Mouse (Mus musculus): Measurements from ENCODE around the gene Zfp931. TPM values are rescaled to one million over a fixed set of nuclear protein-coding genes. Genes with fewer than 3 reads are reported as not detected.

Zfp931 gene
- total and polyA plus RNA-seq, 2 experiments from 2014 or later = 12.6 to 13.1 TPM

DNA sequence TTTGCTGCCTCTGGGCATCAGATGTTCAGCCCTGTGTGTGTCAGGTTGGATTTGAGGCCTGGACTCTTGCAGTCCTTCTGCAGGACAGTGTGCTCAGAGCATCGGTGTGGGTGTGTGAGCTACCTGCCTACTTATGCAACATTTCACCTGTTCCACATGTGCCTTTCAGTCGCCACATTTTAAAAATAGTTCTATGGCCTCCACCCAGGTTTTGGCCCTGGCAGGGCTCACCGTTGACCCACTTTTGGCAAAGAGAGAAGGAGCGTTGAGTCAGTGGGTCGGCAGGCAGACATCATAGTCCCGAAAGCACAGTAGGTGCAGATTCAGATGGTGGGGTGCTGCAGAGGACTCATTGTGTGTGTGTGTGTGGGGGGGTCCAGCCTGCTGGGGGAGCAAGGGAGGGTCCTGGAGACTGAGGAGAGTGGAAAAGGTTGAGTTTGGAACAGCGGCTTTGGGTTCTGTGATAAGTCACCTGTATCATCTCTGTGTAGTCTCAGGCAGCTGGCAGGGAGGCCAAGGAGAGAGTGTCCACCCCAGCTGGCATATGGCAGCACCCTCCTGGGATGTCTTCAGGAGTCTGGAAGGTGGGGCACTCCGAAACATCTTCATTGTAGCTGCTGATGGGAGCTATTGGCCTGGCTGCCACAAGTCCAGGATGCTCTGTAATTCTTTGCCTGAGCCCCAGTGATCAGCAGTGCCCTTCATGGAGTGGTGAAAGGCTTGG lies 42.5 kb upstream of the Zfp931 start:
- Histone ChIP-seq H3K27ac (ENCODE audit: low read depth, low read length) (no peak overlapping the region), H3K9me3 (ENCODE audit: low read length) (no peaks in the 10 kb centered on the region), H3K36me3 (ENCODE audit: insufficient read depth) (no peaks in the 10 kb centered on the region), H3K4me3 (ENCODE audit: low read depth, low read length) (no peak overlapping the region), H3K9ac (no peak overlapping the region), H3K4me2 (ENCODE audit: low read depth) (no peak overlapping the region), H3K4me1 (ENCODE audit: insufficient read depth) (no peaks in the 10 kb centered on the region), H3K27me3 (ENCODE audit: insufficient read depth, low read length) (peaks cover 6% of the 10 kb centered on the region; the same call in 1 of the 2 replicates)
- TF ChIP-seq CTCF (IDR thresholded peaks at IDR 0.05; ENCODE audit: low read depth) = no peak
- WGBS = 93% methylated on average over 8 of the region's 8 CpGs
- ATAC-seq (no peak), DNase-seq (no peak)

DNA sequence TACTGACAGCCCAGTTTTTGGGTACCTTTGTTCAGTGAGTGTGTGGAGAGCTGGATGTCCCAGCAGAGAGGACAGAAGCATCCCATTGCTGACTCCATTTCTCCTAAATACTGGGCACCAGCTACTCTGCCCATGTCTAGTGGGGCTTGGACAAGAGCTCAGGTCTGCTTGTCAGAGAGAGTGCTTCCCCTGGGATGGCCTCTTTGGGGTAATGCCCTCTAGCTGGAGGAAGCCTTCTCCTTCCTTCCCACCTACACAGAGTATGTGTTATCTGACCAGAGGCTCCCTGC lies 42.0 kb upstream of the Zfp931 start:
- Histone ChIP-seq H3K36me3 (ENCODE audit: insufficient read depth) (no peaks in the 10 kb centered on the region), H3K27me3 (ENCODE audit: insufficient read depth, low read length) (peaks cover 6% of the 10 kb centered on the region; the same call in 1 of the 2 replicates), H3K4me3 (ENCODE audit: low read depth, low read length) (no peak overlapping the region), H3K4me2 (ENCODE audit: low read depth) (no peak overlapping the region), H3K27ac (ENCODE audit: low read depth, low read length) (no peak overlapping the region), H3K9me3 (ENCODE audit: low read length) (no peaks in the 10 kb centered on the region), H3K9ac (no peak overlapping the region), H3K4me1 (ENCODE audit: insufficient read depth) (no peaks in the 10 kb centered on the region)
- ATAC-seq = no peak
- no peak for DNase-seq
- TF ChIP-seq CTCF (IDR thresholded peaks at IDR 0.05; ENCODE audit: low read depth) = no peak

DNA sequence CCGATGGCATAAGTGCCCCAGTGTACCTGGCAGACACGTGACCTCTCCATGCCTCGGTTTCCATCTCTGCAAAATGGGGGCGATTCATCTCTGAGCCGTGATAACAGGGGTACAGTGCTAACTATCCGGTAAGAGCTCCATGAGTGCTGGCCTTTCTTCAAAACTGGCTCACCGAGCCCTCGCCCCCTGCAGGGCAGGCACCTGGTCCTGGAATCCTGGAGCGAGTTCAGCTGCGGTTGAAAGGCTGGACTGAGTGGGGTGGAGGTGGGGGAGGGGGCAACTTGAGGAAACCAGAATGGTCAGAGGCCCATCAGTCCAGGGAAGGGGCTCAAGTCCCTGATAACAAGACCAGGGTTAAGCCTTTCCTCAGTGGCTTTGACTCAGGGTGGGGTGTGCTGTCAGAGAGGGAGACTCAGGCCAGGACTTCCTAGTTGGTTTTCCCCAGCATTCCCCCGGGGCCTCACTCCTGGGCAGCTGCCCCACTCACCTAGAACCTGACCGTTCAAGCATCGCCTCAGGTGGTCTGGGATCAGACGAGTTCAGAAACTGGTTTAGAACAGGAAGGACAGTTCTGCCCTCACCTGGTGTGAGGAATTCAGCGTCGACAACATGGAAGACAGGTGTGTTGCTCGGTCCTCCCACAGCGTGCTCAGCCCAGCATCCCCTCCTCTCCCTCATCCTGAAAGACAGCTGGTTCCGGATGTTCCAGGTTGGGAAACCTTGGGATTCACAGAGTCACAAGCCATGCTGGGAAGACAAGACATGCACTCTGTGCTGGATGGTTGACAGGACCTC lies 41.5 kb upstream of the Zfp931 start:
- Histone ChIP-seq H3K36me3 (ENCODE audit: insufficient read depth) (no peaks in the 10 kb centered on the region), H3K4me3 (ENCODE audit: low read depth, low read length) (peak overlapping the region; percentile 40), H3K9me3 (ENCODE audit: low read length) (no peaks in the 10 kb centered on the region), H3K9ac (0 out of 2 replicates have a peak overlapping the region, but pooled peaks have one; percentile 56), H3K27ac (ENCODE audit: low read depth, low read length) (no peak overlapping the region), H3K4me2 (ENCODE audit: low read depth) (peak overlapping the region; percentile 97), H3K4me1 (ENCODE audit: insufficient read depth) (no peaks in the 10 kb centered on the region), H3K27me3 (ENCODE audit: insufficient read depth, low read length) (peaks cover 6% of the 10 kb centered on the region; the same call in 1 of the 2 replicates)
- 26% methylated on average over 19 of the region's 19 CpGs for WGBS
- ATAC-seq (no peak), DNase-seq (no peak)
- no peak for TF ChIP-seq CTCF (IDR thresholded peaks at IDR 0.05; ENCODE audit: low read depth)

DNA sequence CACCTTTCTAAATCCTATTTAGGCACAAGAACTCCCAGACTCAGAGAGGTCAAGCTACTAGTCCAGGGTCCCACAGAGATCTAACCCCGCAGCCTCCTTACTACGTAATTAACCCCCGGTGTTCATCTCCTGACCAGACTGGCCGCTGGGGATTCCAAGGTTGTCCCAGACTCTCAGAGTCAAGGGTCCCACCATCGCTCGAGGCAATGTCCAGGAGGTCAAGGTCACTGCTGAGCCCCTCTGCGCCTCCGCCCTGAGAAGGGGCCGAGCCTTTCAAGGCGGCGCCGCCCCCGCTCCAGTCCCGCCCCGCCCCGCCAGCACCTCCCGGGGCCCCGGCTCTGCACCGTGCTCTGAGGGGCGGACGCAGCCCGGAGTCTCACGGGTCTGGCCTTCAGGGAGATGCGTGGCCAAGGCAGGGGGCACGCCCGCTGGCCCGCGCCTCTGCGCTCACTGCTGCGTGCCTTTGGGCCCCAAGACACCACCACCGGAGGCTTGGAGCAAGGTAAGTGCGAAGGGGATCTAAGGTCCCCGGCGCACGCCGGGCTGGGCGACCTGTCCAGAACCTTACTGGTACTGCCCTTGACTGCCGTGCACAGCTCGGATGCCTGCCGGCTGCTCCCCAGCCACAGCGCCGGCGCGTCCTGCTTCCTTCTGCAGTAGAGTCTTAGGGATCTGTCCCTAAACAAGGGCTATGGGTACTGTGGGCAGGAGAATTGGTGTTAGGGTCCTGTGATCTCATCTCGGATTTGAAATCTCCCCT lies 40.7 kb upstream of the Zfp931 start, which contains the start of gene Phactr3:
Gene Phactr3, plus strand, starts transcription at position 175 of the 760 bp plus-strand sequence.
- no peaks in the 10 kb centered on the region for H3K4me1 ChIP-seq (ENCODE audit: insufficient read depth)
- WGBS = 2% methylated on average over 45 of the region's 45 CpGs
- peak within 1 kb of the TSS; percentile 97 for H3K4me2 ChIP-seq (ENCODE audit: low read depth)
- DNase-seq (no peak), ATAC-seq (peak; percentile 54)
- H3K36me3 ChIP-seq (ENCODE audit: insufficient read depth) = no peaks in the 10 kb centered on the region
- peaks cover 6% of the 10 kb centered on the region; the same call in 1 of the 2 replicates for H3K27me3 ChIP-seq (ENCODE audit: insufficient read depth, low read length)
- H3K9me3 ChIP-seq (ENCODE audit: low read length) = no peaks in the 10 kb centered on the region
- H3K4me3 ChIP-seq (ENCODE audit: low read depth, low read length) = peak within 1 kb of the TSS; percentile 40
- H3K27ac ChIP-seq (ENCODE audit: low read depth, low read length) = no peak within 1 kb of the TSS
- peak within 1 kb of the TSS; percentile 56 for H3K9ac ChIP-seq
- TF ChIP-seq CTCF (IDR thresholded peaks at IDR 0.05; ENCODE audit: low read depth) = no peak

DNA sequence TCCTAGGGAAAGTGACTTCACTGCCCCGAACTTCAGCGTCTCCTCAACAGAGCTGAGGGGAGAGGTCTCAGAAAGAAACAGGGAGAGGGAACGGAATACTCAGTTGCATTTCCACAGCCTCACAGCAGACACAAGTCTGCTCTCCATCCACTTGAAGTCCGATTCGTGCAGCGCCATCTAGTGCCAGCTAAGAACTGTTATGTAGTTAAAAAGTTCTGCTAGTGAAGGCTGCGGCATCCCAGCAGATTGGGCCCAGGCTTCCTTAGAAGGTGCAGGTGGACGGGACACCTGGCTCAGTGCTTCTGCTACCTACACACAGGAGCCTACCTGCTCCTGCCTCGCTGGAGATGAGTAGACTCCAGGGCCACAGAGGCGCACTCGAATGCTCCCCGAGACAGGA lies 39.7 kb upstream of the Zfp931 start:
- peak; percentile 79 for TF ChIP-seq CTCF (IDR thresholded peaks at IDR 0.05; ENCODE audit: low read depth)
- no peak overlapping the region for H3K9ac ChIP-seq
- WGBS = 20% methylated on average over 12 of the region's 12 CpGs
- no peak overlapping the region for H3K27ac ChIP-seq (ENCODE audit: low read depth, low read length)
- H3K36me3 ChIP-seq (ENCODE audit: insufficient read depth) = no peaks in the 10 kb centered on the region
- H3K4me1 ChIP-seq (ENCODE audit: insufficient read depth) = no peaks in the 10 kb centered on the region
- peaks cover 6% of the 10 kb centered on the region; the same call in 1 of the 2 replicates for H3K27me3 ChIP-seq (ENCODE audit: insufficient read depth, low read length)
- ATAC-seq (peak; percentile 72), DNase-seq (peak; percentile 78)
- no peak overlapping the region for H3K4me2 ChIP-seq (ENCODE audit: low read depth)
- H3K4me3 ChIP-seq (ENCODE audit: low read depth, low read length) = no peak overlapping the region
- no peaks in the 10 kb centered on the region for H3K9me3 ChIP-seq (ENCODE audit: low read length)

DNA sequence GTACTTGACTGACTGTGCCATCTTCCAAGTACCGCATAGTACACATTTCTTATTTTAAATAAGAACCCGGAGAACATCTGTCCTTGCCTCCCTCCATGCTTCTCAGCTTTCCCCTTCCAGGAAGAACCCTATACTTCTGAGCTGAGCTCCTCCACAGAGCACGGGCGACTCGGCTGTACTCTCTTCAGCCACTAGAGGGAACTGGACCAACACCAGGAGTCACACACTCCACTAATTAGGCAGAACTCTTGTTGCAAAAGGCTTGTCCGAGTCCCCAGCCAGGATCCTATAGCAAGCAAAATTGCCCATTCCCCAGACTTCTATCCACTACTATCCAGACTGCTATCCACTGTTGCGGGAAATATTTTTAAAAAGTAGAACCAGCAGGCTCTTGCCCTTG lies 23.7 kb upstream of the Zfp931 start:
- Histone ChIP-seq H3K4me2 (ENCODE audit: low read depth) (no peak overlapping the region), H3K36me3 (ENCODE audit: insufficient read depth) (no peaks in the 10 kb centered on the region), H3K9ac (no peak overlapping the region), H3K27ac (ENCODE audit: low read depth, low read length) (no peak overlapping the region), H3K4me1 (ENCODE audit: insufficient read depth) (no peaks in the 10 kb centered on the region), H3K27me3 (ENCODE audit: insufficient read depth, low read length) (no peaks in the 10 kb centered on the region), H3K9me3 (ENCODE audit: low read length) (no peaks in the 10 kb centered on the region), H3K4me3 (ENCODE audit: low read depth, low read length) (no peak overlapping the region)
- peak; percentile 54 for DNase-seq
- WGBS = 13% methylated on average over 7 of the region's 7 CpGs
- ATAC-seq = peak; percentile 73
- TF ChIP-seq CTCF (IDR thresholded peaks at IDR 0.05; ENCODE audit: low read depth) = peak; percentile 72
